ENCODE assay signal across 12 mouse cellular contexts in genomic region chr9:96741365-96742085, GRCm38 (mm10). TPM values are rescaled to one million over a fixed set of nuclear protein-coding genes. Genes with fewer than 3 reads are reported as not detected.
DNase-seq lines count a peak whose midpoint lies in the region; ATAC-seq and TF ChIP-seq lines count a peak whose summit lies in the region.
"Had no signal": no experiment of that assay in that cellular context is flagged by ENCODE, and none has a peak within 500 bp of the region (broad histone marks: within the 10 kb centered on the region; RNA-seq: fewer than 3 reads in every experiment).

No protein-coding gene starts in this region.

- no peaks in the 10 kb centered on the region for H3K9me3 ChIP-seq in heart, embryonic 11.5 days (replicated peaks; ENCODE audit: control insufficient read depth, low read length)
- no peaks in the 10 kb centered on the region for H3K9me3 ChIP-seq in lung, embryonic 14.5 days (ENCODE audit: low read depth, low read length)
- 0 out of 2 replicates have a peak, but pooled peaks cover 3% of the 10 kb centered on the region for H3K9me3 ChIP-seq in heart, embryonic 16.5 days (replicated peaks; ENCODE audit: control insufficient read depth, low read length)
- no peaks in the 10 kb centered on the region for H3K9me3 ChIP-seq in midbrain, embryonic 16.5 days (replicated peaks; ENCODE audit: control insufficient read depth, low read length, poor library complexity, severe bottlenecking)
- H3K9me3 ChIP-seq: liver, embryonic 13.5 days; neural tube, embryonic 15.5 days had no signal

- H3K9ac ChIP-seq in heart, embryonic 11.5 days (ENCODE audit: low read depth, low read length): peak overlapping the region; percentile 11; the same call in 1 of the 2 replicates
- H3K9ac ChIP-seq in lung, embryonic 14.5 days: no peak overlapping the region
- H3K9ac ChIP-seq in heart, embryonic 16.5 days (ENCODE audit: low read length): peak overlapping the region; percentile 58
- 0 out of 2 replicates have a peak overlapping the region, but pooled peaks have one; percentile 1 for H3K9ac ChIP-seq in midbrain, embryonic 16.5 days (ENCODE audit: low read depth, low read length)
- H3K9ac ChIP-seq: liver, embryonic 13.5 days; neural tube, embryonic 15.5 days had no signal

- no peak for ATAC-seq in heart, embryonic 11.5 days (replicated peaks; ENCODE audit: insufficient number of reproducible peaks, low FRiP score, low TSS enrichment)
- ATAC-seq in lung, embryonic 14.5 days (ENCODE audit: insufficient read depth): no peak
- ATAC-seq in heart, embryonic 16.5 days (replicated peaks; ENCODE audit: extremely low read depth, insufficient read depth, low FRiP score): no peak
- ATAC-seq in midbrain, embryonic 16.5 days: peak; percentile 70; the same call in 1 of the 2 replicates

- peak overlapping the region; percentile 95 for H3K27ac ChIP-seq in heart, embryonic 11.5 days (ENCODE audit: low read depth, low read length)
- H3K27ac ChIP-seq in lung, embryonic 14.5 days (ENCODE audit: low read depth): peak overlapping the region; percentile 73; the same call in 1 of the 2 replicates
- peak overlapping the region; percentile 96 for H3K27ac ChIP-seq in heart, embryonic 16.5 days (ENCODE audit: low read length)
- H3K27ac ChIP-seq in midbrain, embryonic 16.5 days (ENCODE audit: low read length): no peak overlapping the region
- H3K27ac ChIP-seq: liver, embryonic 13.5 days; neural tube, embryonic 15.5 days had no signal

- TF ChIP-seq CTCF in lung, embryonic 14.5 days (IDR thresholded peaks at IDR 0.05; ENCODE audit: low read depth): no peak

- no peaks in the 10 kb centered on the region for H3K27me3 ChIP-seq in heart, embryonic 11.5 days (ENCODE audit: control insufficient read depth, insufficient read depth, low read length)
- no peaks in the 10 kb centered on the region for H3K27me3 ChIP-seq in lung, embryonic 14.5 days (ENCODE audit: insufficient read depth, low read length)
- no peaks in the 10 kb centered on the region for H3K27me3 ChIP-seq in heart, embryonic 16.5 days (ENCODE audit: control insufficient read depth, insufficient read depth, low read length)
- H3K27me3 ChIP-seq in midbrain, embryonic 16.5 days (ENCODE audit: control insufficient read depth, insufficient read depth, low read depth, low read length): no peaks in the 10 kb centered on the region
- H3K27me3 ChIP-seq: liver, embryonic 13.5 days; neural tube, embryonic 15.5 days had no signal

- H3K4me1 ChIP-seq in heart, embryonic 11.5 days (ENCODE audit: control insufficient read depth, insufficient read depth, low read length): peaks cover 21% of the 10 kb centered on the region
- H3K4me1 ChIP-seq in lung, embryonic 14.5 days (ENCODE audit: insufficient read depth): peaks cover 6% of the 10 kb centered on the region; the same call in 1 of the 2 replicates
- peaks cover 23% of the 10 kb centered on the region for H3K4me1 ChIP-seq in heart, embryonic 16.5 days (ENCODE audit: control insufficient read depth, insufficient read depth, low read length)
- H3K4me1 ChIP-seq in midbrain, embryonic 16.5 days (ENCODE audit: control insufficient read depth, insufficient read depth, low read length): peaks cover 7% of the 10 kb centered on the region
- H3K4me1 ChIP-seq: liver, embryonic 13.5 days; neural tube, embryonic 15.5 days had no signal

- H3K36me3 ChIP-seq in heart, embryonic 11.5 days (ENCODE audit: control insufficient read depth, insufficient read depth, low read length): no peaks in the 10 kb centered on the region
- H3K36me3 ChIP-seq in lung, embryonic 14.5 days (ENCODE audit: insufficient read depth): no peaks in the 10 kb centered on the region
- peaks cover under 1% of the 10 kb centered on the region; the same call in 1 of the 2 replicates for H3K36me3 ChIP-seq in heart, embryonic 16.5 days (ENCODE audit: control insufficient read depth, insufficient read depth)
- no peaks in the 10 kb centered on the region for H3K36me3 ChIP-seq in midbrain, embryonic 16.5 days (ENCODE audit: control insufficient read depth, insufficient read depth, low read length)
- H3K36me3 ChIP-seq: liver, embryonic 13.5 days; neural tube, embryonic 15.5 days had no signal

- H3K4me2 ChIP-seq in heart, embryonic 11.5 days: no peak overlapping the region
- H3K4me2 ChIP-seq in lung, embryonic 14.5 days: no peak overlapping the region
- H3K4me2 ChIP-seq in heart, embryonic 16.5 days (ENCODE audit: low read depth, low read length): peak overlapping the region; percentile 44
- H3K4me2 ChIP-seq in midbrain, embryonic 16.5 days (ENCODE audit: low read length): peak overlapping the region; percentile 22
- H3K4me2 ChIP-seq: liver, embryonic 13.5 days; neural tube, embryonic 15.5 days had no signal

- no peak for DNase-seq in heart, adult 11 months
- no peak for DNase-seq in lung, embryonic 14.5 days
- no peak for DNase-seq in lung, postnatal 4 days
- no peak for DNase-seq in ovary, adult 18-20 months (ENCODE audit: low spot score)
- DNase-seq: cerebellum, adult 11 months; kidney, postnatal 25 days; liver, embryonic 13.5 days; lung, postnatal 14 days had no signal

- WGBS in heart, embryonic 11.5 days (ENCODE audit: insufficient replicate concordance): 73% methylated on average over 17 of the region's 17 CpGs
- WGBS in lung, embryonic 14.5 days: 76% methylated on average over 17 of the region's 17 CpGs
- WGBS in heart, embryonic 16.5 days: 69% methylated on average over 17 of the region's 17 CpGs
- WGBS in midbrain, embryonic 16.5 days: 66% methylated on average over 17 of the region's 17 CpGs

- no peak overlapping the region for H3K4me3 ChIP-seq in heart, embryonic 11.5 days (ENCODE audit: low read depth, low read length)
- no peak overlapping the region for H3K4me3 ChIP-seq in lung, embryonic 14.5 days (ENCODE audit: low read depth, low read length)
- no peak overlapping the region for H3K4me3 ChIP-seq in heart, embryonic 16.5 days (ENCODE audit: low read length)
- no peak overlapping the region for H3K4me3 ChIP-seq in midbrain, embryonic 16.5 days (ENCODE audit: low read depth, low read length)
- H3K4me3 ChIP-seq: liver, embryonic 13.5 days; neural tube, embryonic 15.5 days had no signal

RNA-seq across cellular contexts. Expression of gene Zbtb38, which starts 11.1 kb away (rescaled TPM):
- polyA plus RNA-seq in heart, embryonic 11.5 days (2014; fragmentation: Nextera tagmentation; extraction: Ambion mirVana): 22.7 and 24.7 TPM in 2 replicates
- 24.5 and 24.6 TPM in 2 replicates for polyA plus RNA-seq in lung, embryonic 14.5 days (2014; fragmentation: Nextera tagmentation; extraction: Ambion mirVana)
- 28.3 and 29.6 TPM in 2 replicates for polyA plus RNA-seq in heart, embryonic 16.5 days (2015; fragmentation: Nextera tagmentation; extraction: Ambion mirVana)
- polyA plus RNA-seq in midbrain, embryonic 16.5 days (2015; fragmentation: Nextera tagmentation; extraction: Ambion mirVana): 57.1 and 58.1 TPM in 2 replicates

Comparison
In these comparisons a context has a peak if more than half of its experiments do, and no peak if none do; other contexts are left out.
1. H3K4me2 ChIP-seq: peak in heart, embryonic 16.5 days (single experiment) and midbrain, embryonic 16.5 days (single experiment); none in heart, embryonic 11.5 days (single experiment) and lung, embryonic 14.5 days (single experiment).